Mouse (Mus musculus) 3T3-L1 (cell line): ENCODE measurements at regions not wholly inside any gene's neighbourhood (a gene's known extent, or its start where the extent isn't known, plus 50 kb on each side); places are given as distances from the start of the nearest gene placed in this dataset.
A peak's percentile ranks its signal among the peaks of the same experiment; 100 is the strongest.

Source experiments
- DNase-seq: peaks from one replicate; pipeline ENCODE4 v3.0.0-alpha.2; 2015; ENCODE audit warnings: low read depth, low spot score

GRCm38 (mm10) chr14:87864388-87865215 is 448.2 kb downstream of the Tdrd3 start:
- DNase-seq = no peak

GRCm38 (mm10) chr14:87865216-87866202 is 449.1 kb downstream of the Tdrd3 start:
- no peak for DNase-seq

GRCm38 (mm10) chr14:87901784-87902183 is 485.3 kb downstream of the Tdrd3 start:
- peak; percentile 1 for DNase-seq

- no peak for DNase-seq
These were observed 486.0 kb downstream of the Tdrd3 start for GRCm38 (mm10) chr14:87902416-87902815.
